Mouse (Mus musculus) midbrain, embryonic 14.5 days (tissue): ENCODE measurements around the gene Gm20388. TPM values are rescaled to one million over a fixed set of nuclear protein-coding genes. Genes with fewer than 3 reads are reported as not detected.

ENCODE experiments used
- ATAC-seq: fragments of 200-750 bp; cut with Nextera tagmentation; 2 replicates; pipeline ENCODE4 v1.8.0; 2017; ENCODE audit warnings: moderate number of reproducible peaks, moderate library complexity; ENCODE audit not compliant: low FRiP score, low TSS enrichment
- DNase-seq: peaks from one replicate; pipeline ENCODE4 v3.0.0-alpha.2; 2015
- H3K27ac ChIP-seq: fragments of 300-500 bp; sonication (generic); replicated peaks from 2 replicates; pipeline ENCODE4 v1.5.1; 2014; ENCODE audit warnings: mild to moderate bottlenecking, low read depth, low read length, moderate library complexity
- H3K27me3 ChIP-seq: fragments of 300-500 bp; sonication (generic); 2 replicates; pipeline ENCODE4 v1.6.1; 2014; ENCODE audit warnings: low read length, control low read depth, mixed read lengths; ENCODE audit not compliant: control insufficient read depth, insufficient read depth
- H3K36me3 ChIP-seq: fragments of 300-500 bp; sonication (generic); 2 replicates; pipeline ENCODE4 v1.6.1; 2014; ENCODE audit warnings: low read length, control low read depth; ENCODE audit not compliant: control insufficient read depth, insufficient read depth
- H3K4me1 ChIP-seq: fragments of 300-500 bp; sonication (generic); 2 replicates; pipeline ENCODE4 v1.6.1; 2014; ENCODE audit warnings: mild to moderate bottlenecking, antibody characterized with exemption, low read length, control low read depth; ENCODE audit not compliant: control insufficient read depth, insufficient read depth
- H3K4me2 ChIP-seq: fragments of 300-500 bp; sonication (generic); 2 replicates; pipeline ENCODE4 v1.6.1; 2014; ENCODE audit warnings: mild to moderate bottlenecking, low read length, moderate library complexity
- H3K4me3 ChIP-seq: fragments of 300-500 bp; sonication (generic); replicated peaks from 2 replicates; pipeline ENCODE4 v1.5.1; 2014; ENCODE audit warnings: low read depth, low read length
- H3K9ac ChIP-seq: fragments of 300-500 bp; sonication (generic); replicated peaks from 2 replicates; pipeline ENCODE4 v1.6.1; 2014; ENCODE audit warnings: mild to moderate bottlenecking, low read length, moderate library complexity
- H3K9me3 ChIP-seq: fragments of 300-500 bp; sonication (generic); 2 replicates; pipeline ENCODE4 v1.6.1; 2016; ENCODE audit warnings: low read length, control low read depth, mixed read lengths; ENCODE audit not compliant: control insufficient read depth
- WGBS: fragments of 180-500 bp; shearing (Covaris S2); extraction: QIAGEN DNeasy Blood & Tissue Kit; methylation state at CpG from one replicate; pipeline ENCODE4 v1.1.7; 2014; 5-methylcytosine and 5-hydroxymethylcytosine counted together
- polyA plus RNA-seq: library from polyadenylated mRNA; unstranded; fragments of >200 nt; fragmentation: Nextera tagmentation; extraction: Ambion mirVana; gene quantifications from 2 replicates; pipeline ENCODE4 v1.2.1, GENCODE M21; 2014

Gm20388 gene
- polyA plus RNA-seq, 1 experiment from 2014 or later = 4.1 TPM

DNA sequence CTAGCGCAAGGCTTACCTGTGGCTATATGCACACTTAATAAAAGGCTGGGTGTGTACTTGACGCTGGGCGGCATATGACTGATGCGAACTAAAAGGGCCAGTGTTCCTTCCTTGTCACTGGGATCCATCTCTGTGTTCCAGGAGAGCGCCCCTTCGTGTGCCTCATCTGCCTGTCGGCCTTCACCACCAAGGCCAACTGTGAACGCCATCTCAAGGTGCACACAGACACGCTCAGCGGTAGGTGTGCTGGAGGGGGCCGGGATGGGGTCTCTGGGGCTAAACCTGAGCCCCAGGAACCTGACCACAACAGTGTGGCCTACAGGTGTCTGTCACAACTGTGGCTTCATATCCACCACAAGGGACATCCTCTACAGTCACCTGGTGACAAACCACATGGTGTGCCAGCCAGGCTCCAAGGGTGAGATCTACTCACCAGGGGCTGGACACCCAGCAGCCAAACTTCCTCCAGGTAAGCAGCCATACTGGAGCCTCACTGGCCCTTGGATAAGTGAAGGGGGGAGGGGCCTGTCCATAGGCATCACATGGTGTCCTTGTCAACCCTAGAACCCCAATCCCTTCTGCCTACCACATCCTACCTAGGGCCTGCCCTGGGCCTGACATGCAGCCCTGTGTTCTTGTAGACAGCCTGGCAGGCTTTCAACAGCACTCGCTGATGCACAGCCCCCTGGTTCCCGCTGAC, 2424.3 kb downstream of the Gm20388 start:
- H3K9me3 ChIP-seq = no peaks in the 10 kb centered on the region
- H3K27ac ChIP-seq = no peak overlapping the region
- H3K27me3 ChIP-seq = peaks cover 48% of the 10 kb centered on the region
- no peak for ATAC-seq
- 0 out of 2 replicates have a peak overlapping the region, but pooled peaks have one; percentile 49 for H3K4me3 ChIP-seq
- peak overlapping the region; percentile 48; the same call in 1 of the 2 replicates for H3K9ac ChIP-seq
- H3K4me1 ChIP-seq = peaks cover 18% of the 10 kb centered on the region; the same call in 1 of the 2 replicates
- no peaks in the 10 kb centered on the region for H3K36me3 ChIP-seq
- WGBS = 84% methylated on average over 13 of the region's 13 CpGs
- DNase-seq = no peak
- H3K4me2 ChIP-seq = peak overlapping the region; percentile 82

DNA sequence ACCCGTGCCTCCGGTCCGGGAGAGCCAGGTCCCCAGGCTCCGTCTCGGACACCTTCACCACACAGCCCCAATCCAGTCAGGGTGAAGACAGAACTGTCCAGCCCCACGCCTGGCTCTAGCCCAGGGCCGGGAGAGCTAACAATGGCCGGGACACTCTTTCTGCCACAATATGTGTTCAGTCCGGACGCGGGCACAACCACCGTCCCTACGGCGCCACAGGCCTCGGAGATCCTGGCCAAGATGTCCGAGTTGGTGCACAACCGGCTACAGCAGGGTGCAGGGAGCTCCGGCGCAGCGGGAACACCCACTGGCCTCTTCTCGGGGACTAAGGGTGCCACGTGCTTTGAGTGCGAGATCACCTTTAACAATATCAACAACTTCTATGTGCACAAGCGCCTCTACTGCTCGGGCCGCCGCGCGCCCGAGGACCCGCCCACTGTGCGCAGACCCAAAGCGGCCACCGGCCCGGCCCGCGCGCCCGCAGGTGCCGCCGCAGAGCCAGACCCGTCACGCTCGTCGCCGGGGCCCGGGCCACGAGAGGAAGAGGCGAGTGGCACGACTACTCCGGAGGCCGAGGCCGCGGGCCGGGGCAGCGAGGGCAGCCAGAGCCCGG, 2425.1 kb downstream of the Gm20388 start:
- peak overlapping the region; percentile 48 for H3K9ac ChIP-seq
- H3K4me2 ChIP-seq = peak overlapping the region; percentile 82
- DNase-seq (peak; percentile 48), ATAC-seq (0 out of 2 replicates have a peak, but pooled peaks have one; percentile 28)
- H3K27me3 ChIP-seq = peaks cover 48% of the 10 kb centered on the region
- H3K4me1 ChIP-seq = peaks cover 13% of the 10 kb centered on the region; the same call in 1 of the 2 replicates
- H3K27ac ChIP-seq = no peak overlapping the region
- H3K9me3 ChIP-seq = no peaks in the 10 kb centered on the region
- peak overlapping the region; percentile 49 for H3K4me3 ChIP-seq
- WGBS = 6% methylated on average over 55 of the region's 57 CpGs
- no peaks in the 10 kb centered on the region for H3K36me3 ChIP-seq

DNA sequence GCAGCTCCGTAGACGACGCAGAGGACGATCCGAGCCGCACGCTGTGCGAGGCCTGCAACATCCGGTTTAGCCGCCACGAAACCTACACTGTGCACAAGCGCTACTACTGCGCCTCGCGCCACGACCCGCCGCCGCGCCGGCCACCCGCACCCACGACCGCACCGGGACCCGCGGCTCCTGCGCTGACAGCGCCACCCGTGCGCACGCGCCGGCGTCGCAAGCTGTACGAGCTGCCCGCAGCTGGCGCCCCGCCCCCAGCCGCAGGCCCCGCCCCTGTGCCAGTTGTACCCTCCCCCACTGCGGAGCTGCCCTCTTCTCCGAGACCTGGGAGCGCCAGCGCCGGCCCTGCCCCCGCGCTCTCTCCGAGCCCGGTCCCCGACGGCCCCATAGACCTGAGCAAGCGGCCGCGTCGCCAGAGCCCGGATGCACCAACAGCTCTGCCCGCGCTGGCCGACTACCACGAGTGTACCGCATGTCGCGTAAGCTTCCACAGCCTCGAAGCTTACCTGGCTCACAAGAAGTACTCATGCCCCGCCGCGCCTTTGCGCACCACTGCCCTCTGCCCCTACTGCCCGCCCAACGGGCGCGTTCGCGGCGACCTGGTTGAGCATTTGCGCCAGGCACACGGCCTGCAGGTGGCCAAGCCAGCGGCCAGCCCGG, 2425.7 kb downstream of the Gm20388 start:
- no peak overlapping the region for H3K27ac ChIP-seq

DNA sequence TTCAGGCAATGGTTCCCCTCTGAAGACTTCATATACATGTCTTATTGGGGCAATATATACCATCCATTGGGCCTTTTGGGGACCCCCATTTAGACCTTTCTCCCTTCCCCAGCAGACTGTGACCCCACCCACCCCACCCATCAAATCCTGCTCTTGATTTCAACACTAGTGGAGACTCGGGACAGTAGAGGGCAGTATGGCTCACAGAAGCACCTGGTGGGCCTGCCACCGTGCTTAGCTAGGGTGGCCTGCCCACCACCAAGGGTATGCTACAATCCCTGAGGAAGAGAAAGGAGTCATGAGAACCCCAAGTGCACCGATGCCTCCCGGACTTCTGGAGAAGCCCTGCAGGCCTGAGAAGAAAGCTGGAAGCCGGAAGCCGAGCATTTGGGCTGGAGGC, 2428.2 kb downstream of the Gm20388 start:
- Histone ChIP-seq H3K36me3 (no peaks in the 10 kb centered on the region), H3K27ac (no peak overlapping the region), H3K4me3 (no peak overlapping the region), H3K9ac (no peak overlapping the region), H3K4me2 (no peak overlapping the region), H3K27me3 (peaks cover 58% of the 10 kb centered on the region), H3K4me1 (peaks cover 24% of the 10 kb centered on the region), H3K9me3 (no peaks in the 10 kb centered on the region)
- ATAC-seq = no peak
- WGBS = 47% methylated on average over 6 of the region's 6 CpGs
- no peak for DNase-seq

More for the DNA sequence above, 2425.7 kb downstream of the Gm20388 start:
- H3K4me2 ChIP-seq = peak overlapping the region; percentile 82
- H3K27me3 ChIP-seq = peaks cover 51% of the 10 kb centered on the region
- no peaks in the 10 kb centered on the region for H3K9me3 ChIP-seq
- no peaks in the 10 kb centered on the region for H3K36me3 ChIP-seq
- peaks cover 13% of the 10 kb centered on the region; the same call in 1 of the 2 replicates for H3K4me1 ChIP-seq
- DNase-seq (peak; percentile 84), ATAC-seq (peak; percentile 65)
- WGBS = 2% methylated on average over 78 of the region's 81 CpGs
- peak overlapping the region; percentile 49 for H3K4me3 ChIP-seq
- H3K9ac ChIP-seq = peak overlapping the region; percentile 48

DNA sequence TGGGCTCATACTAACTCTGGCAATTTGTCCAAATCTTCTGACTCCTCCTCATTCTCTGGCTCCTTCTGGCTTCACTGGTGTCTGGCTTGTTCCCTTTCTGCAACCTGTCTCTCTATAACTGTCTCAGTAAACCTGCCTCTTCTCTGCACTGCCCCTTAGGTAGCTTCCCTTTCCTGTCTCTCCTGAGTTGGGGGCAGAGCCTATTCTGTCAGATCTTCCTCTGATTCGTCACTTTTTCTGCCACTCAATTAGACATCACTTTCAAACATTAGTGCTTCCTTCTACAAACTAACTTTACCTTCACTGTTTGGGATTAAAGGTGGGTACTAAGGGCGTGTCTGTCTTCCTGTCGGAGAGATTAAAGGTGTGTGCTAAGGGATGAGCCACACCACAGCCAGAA, 2430.1 kb downstream of the Gm20388 start:
- H3K4me1 ChIP-seq = peaks cover 30% of the 10 kb centered on the region
- WGBS = 80% methylated on average over 3 of the region's 3 CpGs
- no peaks in the 10 kb centered on the region for H3K36me3 ChIP-seq
- H3K27ac ChIP-seq = no peak overlapping the region
- H3K9ac ChIP-seq = no peak overlapping the region
- no peak overlapping the region for H3K4me3 ChIP-seq
- H3K9me3 ChIP-seq = no peaks in the 10 kb centered on the region
- H3K27me3 ChIP-seq = peaks cover 39% of the 10 kb centered on the region
- ATAC-seq (no peak), DNase-seq (no peak)
- no peak overlapping the region for H3K4me2 ChIP-seq

DNA sequence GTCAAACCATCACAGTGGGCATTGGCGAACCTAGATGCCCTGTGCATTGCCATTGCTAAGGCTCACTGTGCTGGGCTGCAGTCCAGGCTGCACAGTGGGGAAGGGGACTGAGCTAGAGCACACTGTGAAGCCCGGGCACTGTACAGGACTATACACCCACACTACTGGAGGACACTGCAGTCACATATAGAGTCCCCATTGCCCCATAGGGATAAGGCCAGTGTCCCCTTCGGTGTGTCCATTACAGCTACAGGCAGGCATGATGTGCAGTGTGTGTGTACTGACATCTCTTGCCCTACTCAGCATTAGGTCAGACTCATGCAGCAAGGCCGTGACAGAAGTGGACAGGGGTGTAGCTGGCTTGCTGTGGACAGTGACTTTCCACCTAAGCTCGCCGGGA, 2431.1 kb downstream of the Gm20388 start:
- H3K4me2 ChIP-seq = no peak overlapping the region
- ATAC-seq (no peak), DNase-seq (no peak)
- H3K4me3 ChIP-seq = no peak overlapping the region
- H3K4me1 ChIP-seq = peaks cover 22% of the 10 kb centered on the region
- H3K36me3 ChIP-seq = no peaks in the 10 kb centered on the region
- H3K9ac ChIP-seq = no peak overlapping the region
- 84% methylated on average over 6 of the region's 6 CpGs for WGBS
- H3K9me3 ChIP-seq = no peaks in the 10 kb centered on the region
- H3K27me3 ChIP-seq = peaks cover 32% of the 10 kb centered on the region
- no peak overlapping the region for H3K27ac ChIP-seq

DNA sequence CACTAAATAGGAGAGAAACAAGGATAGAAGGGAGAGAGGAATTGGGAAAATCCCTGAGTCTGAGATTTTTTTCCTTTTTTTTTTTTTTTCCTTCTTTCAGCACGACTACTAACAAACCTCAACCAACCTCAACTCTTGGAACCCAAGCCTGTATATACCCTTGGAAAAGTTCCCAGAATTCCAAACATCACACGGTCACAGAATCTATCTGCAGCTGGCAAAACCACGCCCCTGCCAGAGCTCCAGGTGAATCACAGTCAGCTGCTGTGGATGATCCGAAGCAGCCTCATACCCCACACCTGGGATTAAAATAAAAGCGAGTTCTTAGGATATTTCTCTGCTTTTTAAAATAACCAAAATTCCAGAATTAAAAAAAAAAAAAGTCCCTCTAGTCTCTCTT, 2431.7 kb downstream of the Gm20388 start:
- no peaks in the 10 kb centered on the region for H3K9me3 ChIP-seq
- 61% methylated on average over 5 of the region's 5 CpGs for WGBS
- ATAC-seq (no peak), DNase-seq (no peak)
- H3K27me3 ChIP-seq = peaks cover 27% of the 10 kb centered on the region
- H3K4me3 ChIP-seq = no peak overlapping the region
- H3K36me3 ChIP-seq = no peaks in the 10 kb centered on the region
- no peak overlapping the region for H3K9ac ChIP-seq
- H3K27ac ChIP-seq = no peak overlapping the region
- peaks cover 20% of the 10 kb centered on the region for H3K4me1 ChIP-seq
- no peak overlapping the region for H3K4me2 ChIP-seq

DNA sequence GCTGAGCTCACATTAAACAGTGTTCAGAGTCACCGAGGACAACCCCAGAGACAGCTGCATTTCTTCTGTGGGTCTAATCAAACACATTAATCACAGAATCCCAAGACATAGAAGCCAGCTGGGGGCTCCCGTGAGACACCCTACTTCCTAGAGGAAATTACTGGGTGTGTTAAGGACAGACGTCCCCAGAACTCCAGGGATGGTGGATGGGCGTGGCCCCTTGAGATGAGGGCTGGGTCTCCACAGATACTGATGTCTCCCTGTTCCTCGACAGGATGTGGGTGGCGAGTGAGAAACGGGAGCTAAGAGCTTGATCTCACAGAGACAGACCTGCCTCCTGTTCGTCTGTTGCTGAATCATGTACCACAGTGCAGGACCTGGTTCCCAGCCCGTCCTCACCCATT, 2432.2 kb downstream of the Gm20388 start:
- Histone ChIP-seq H3K4me3 (no peak overlapping the region), H3K9me3 (no peaks in the 10 kb centered on the region), H3K36me3 (no peaks in the 10 kb centered on the region), H3K27ac (no peak overlapping the region), H3K4me1 (peaks cover 20% of the 10 kb centered on the region), H3K9ac (0 out of 2 replicates have a peak overlapping the region, but pooled peaks have one; percentile 21), H3K4me2 (peak overlapping the region; percentile 49), H3K27me3 (peaks cover 22% of the 10 kb centered on the region)
- 8% methylated on average over 9 of the region's 9 CpGs for WGBS
- DNase-seq (no peak), ATAC-seq (no peak)
